Mouse (Mus musculus) heart, adult 2 months (tissue): ENCODE data around the gene Samm50. TPM values are rescaled to one million over a fixed set of nuclear protein-coding genes. Genes with fewer than 3 reads are reported as not detected.

Source experiments
- DNase-seq, 2 experiments: peaks; one replicate each; pipeline ENCODE4 v3.0.0; 2021
- H3K27ac ChIP-seq: fragments of 200-600 bp; 2 replicates; pipeline ENCODE4 v1.8.1; 2022
- H3K27me3 ChIP-seq: fragments of 200-500 bp; 2 replicates; pipeline ENCODE4 v1.6.1; 2012; ENCODE audit warnings: mild to moderate bottlenecking, low read length, inconsistent platforms, mixed read lengths; ENCODE audit not compliant: control insufficient read depth, insufficient read depth
- H3K36me3 ChIP-seq: fragments of 200-500 bp; 2 replicates; pipeline ENCODE4 v1.6.1; 2012; ENCODE audit warnings: low read length, inconsistent platforms; ENCODE audit not compliant: control insufficient read depth, insufficient read depth
- H3K4me1 ChIP-seq: fragments of 200-500 bp; 2 replicates; pipeline ENCODE4 v1.6.1; 2011; ENCODE audit warnings: low read length; ENCODE audit not compliant: control insufficient read depth, insufficient read depth
- H3K4me3 ChIP-seq: fragments of 200-600 bp; 2 replicates; pipeline ENCODE4 v1.8.1; 2022
- H3K79me2 ChIP-seq: fragments of 200-500 bp; replicated peaks from 2 replicates; pipeline ENCODE4 v1.6.1; 2012; ENCODE audit warnings: mild to moderate bottlenecking, inconsistent platforms, low read length, moderate library complexity, mixed read lengths; ENCODE audit not compliant: control insufficient read depth, insufficient read depth
- H3K9ac ChIP-seq: fragments of 200-500 bp; 2 replicates; pipeline ENCODE4 v1.6.1; 2012; ENCODE audit warnings: low read depth, mild to moderate bottlenecking, control low read depth, inconsistent platforms, low read length, mixed read lengths
- CTCF ChIP-seq: fragments of 200-600 bp; IDR thresholded peaks from 2 replicates; pipeline ENCODE4 v1.8.1; 2022; ENCODE audit warnings: antibody characterized with exemption, mild to moderate bottlenecking, moderate library complexity
- EP300 ChIP-seq: fragments of 200-500 bp; IDR thresholded peaks from 2 replicates; pipeline ENCODE4 v1.6.1; 2011; ENCODE audit warnings: low read depth, low read length, control low read depth; ENCODE audit not compliant: insufficient read depth
- POLR2A ChIP-seq: fragments of 200-500 bp; IDR thresholded peaks from 2 replicates; pipeline ENCODE4 v1.6.1; 2011; ENCODE audit warnings: mild to moderate bottlenecking, low read depth, low read length, control low read depth; ENCODE audit not compliant: insufficient read depth
- WGBS: fragments of 180-500 bp; shearing (Covaris S2); methylation state at CpG from one replicate; pipeline ENCODE4 v1.1.7; 2018; 5-methylcytosine and 5-hydroxymethylcytosine counted together
- intact Hi-C: fragments of 180-260 bp; cut with DNase I; formaldehyde crosslinking; loops from one replicate; pipeline ENCODE4 v1.15.1; 2025
- polyA plus RNA-seq: library from polyadenylated mRNA; depleted of rRNA; stranded (reverse); fragments of >200 nt; gene quantifications from 2 replicates; pipeline ENCODE4 v1.2.3, GENCODE M21; 2012
- total RNA-seq, 2 experiments: library from RNA; stranded (reverse); gene quantifications; 2 replicates each; pipeline ENCODE4 v1.2.3; 2021

Samm50 gene
- total and polyA plus RNA-seq, 3 experiments, result 27.8 to 289 (median 258) TPM

- Histone ChIP-seq H3K79me2 (peaks cover 2% of the 10 kb centered on the region; the same call in 1 of the 2 replicates), H3K27me3 (no peaks in the 10 kb centered on the region), H3K36me3 (no peaks in the 10 kb centered on the region; the same call in 1 of the 2 replicates), H3K4me1 (peaks cover 18% of the 10 kb centered on the region), H3K27ac (peak overlapping the region; percentile 99), H3K4me3 (peak overlapping the region; percentile 94), H3K9ac (peak overlapping the region; percentile 73)
- 5% methylated on average over 16 of the region's 16 CpGs for WGBS
- peak; percentile 66 to 80 for DNase-seq
- 0 out of 2 replicates have a peak, but pooled peaks have one; percentile 20 for TF ChIP-seq EP300
- TF ChIP-seq POLR2A, result peak; percentile 54; the same call in 1 of the 2 replicates
- TF ChIP-seq CTCF, result no peak
- intact Hi-C loops, result loop anchor here (1.0 to 2.0 kb wide), 2 partner anchors 20 to 39 kb away; partner anchors contain the start of gene Samm50
These were observed 39.2 kb downstream of the Samm50 start for GRCm38 (mm10) chr15:84231113-84231712.

GRCm38 (mm10) chr15:84231721-84232561 lies 39.9 kb downstream of the Samm50 start, which contains the start of gene Parvb:
Gene Parvb (plus strand): TSS chr15:84232043.
- Histone ChIP-seq H3K36me3 (no peaks in the 10 kb centered on the region; the same call in 1 of the 2 replicates), H3K4me1 (peaks cover 19% of the 10 kb centered on the region), H3K27me3 (no peaks in the 10 kb centered on the region), H3K27ac (peak within 1 kb of the TSS; percentile 99), H3K9ac (peak within 1 kb of the TSS; percentile 73), H3K4me3 (peak within 1 kb of the TSS; percentile 94), H3K79me2 (peaks cover 2% of the 10 kb centered on the region; the same call in 1 of the 2 replicates)
- TF ChIP-seq POLR2A (no peak; the same call in 1 of the 2 replicates), EP300 (peak; percentile 60; the same call in 1 of the 2 replicates), CTCF (peak; percentile 22; the same call in 1 of the 2 replicates)
- intact Hi-C loops, result loop anchor here (1.0 to 2.0 kb wide), 2 partner anchors 19 to 40 kb away; partner anchors contain the start of gene Samm50
- DNase-seq, result peak; percentile 85 to 86
- WGBS, result under 1% methylated on average over 53 of the region's 53 CpGs

- Histone ChIP-seq H3K27ac (peak overlapping the region; percentile 99), H3K4me1 (peaks cover 19% of the 10 kb centered on the region), H3K27me3 (no peaks in the 10 kb centered on the region), H3K36me3 (no peaks in the 10 kb centered on the region; the same call in 1 of the 2 replicates), H3K9ac (peak overlapping the region; percentile 63), H3K4me3 (peak overlapping the region; percentile 94), H3K79me2 (peaks cover 3% of the 10 kb centered on the region; the same call in 1 of the 2 replicates)
- TF ChIP-seq POLR2A (no peak), EP300 (no peak), CTCF (no peak)
- intact Hi-C loops, result no loop called here
- 25% methylated on average over 8 of the region's 8 CpGs for WGBS
- peak in 1 of 2 experiments; percentile 38 for DNase-seq
These were observed 40.6 kb downstream of the Samm50 start for GRCm38 (mm10) chr15:84232609-84233008.

- no peak overlapping the region for H3K9ac ChIP-seq
- H3K27ac ChIP-seq, result peak overlapping the region; percentile 86
- TF ChIP-seq EP300, result no peak
- TF ChIP-seq CTCF, result peak; percentile 52
- TF ChIP-seq POLR2A, result no peak
- peaks cover 4% of the 10 kb centered on the region; the same call in 1 of the 2 replicates for H3K79me2 ChIP-seq
- H3K4me3 ChIP-seq, result no peak overlapping the region
- intact Hi-C loops, result no loop called here
- H3K27me3 ChIP-seq, result no peaks in the 10 kb centered on the region
- no peaks in the 10 kb centered on the region; the same call in 1 of the 2 replicates for H3K36me3 ChIP-seq
- peaks cover 22% of the 10 kb centered on the region for H3K4me1 ChIP-seq
- DNase-seq, result peak in 1 of 2 experiments; percentile 21
- 67% methylated on average over 7 of the region's 7 CpGs for WGBS
These were observed 42.9 kb downstream of the Samm50 start for GRCm38 (mm10) chr15:84234794-84235581.

GRCm38 (mm10) chr15:84235646-84236045 lies 43.6 kb downstream of the Samm50 start:
- TF ChIP-seq POLR2A (0 out of 2 replicates have a peak, but pooled peaks have one; percentile 8), CTCF (no peak), EP300 (peak; percentile 99)
- Histone ChIP-seq H3K4me1 (peaks cover 22% of the 10 kb centered on the region), H3K27ac (peak overlapping the region; percentile 86), H3K4me3 (no peak overlapping the region), H3K36me3 (no peaks in the 10 kb centered on the region; the same call in 1 of the 2 replicates), H3K9ac (no peak overlapping the region), H3K79me2 (peaks cover 4% of the 10 kb centered on the region; the same call in 1 of the 2 replicates), H3K27me3 (no peaks in the 10 kb centered on the region)
- WGBS, result 34% methylated on average over 7 of the region's 7 CpGs
- intact Hi-C loops, result no loop called here
- DNase-seq, result peak; percentile 61 to 87
